Mouse (Mus musculus): ENCODE data around the gene Chrna5.

DNA sequence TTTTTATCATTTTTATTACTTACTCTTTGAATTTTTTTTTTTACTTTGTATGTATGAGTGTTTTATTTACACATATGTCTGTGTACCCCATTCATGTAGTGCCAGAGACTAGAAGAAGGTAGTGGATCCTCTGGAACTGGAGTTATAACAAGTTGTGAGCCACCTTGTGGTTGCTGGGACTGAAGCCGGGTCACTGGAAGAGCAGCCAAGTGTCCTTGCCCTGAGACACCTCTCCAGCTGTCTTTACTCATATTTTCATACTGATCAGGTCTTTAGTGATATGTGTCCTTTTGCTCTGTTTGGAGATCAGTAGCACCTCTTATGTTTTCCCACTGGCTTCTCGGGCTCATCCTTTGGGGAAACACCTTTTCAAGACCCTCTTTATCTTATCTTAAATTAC lies 36.2 kb upstream of the Chrna5 start:
- TF ChIP-seq CTCF (IDR thresholded peaks at IDR 0.05; ENCODE audit: extremely low read depth, insufficient read depth, low read length) (no peak), POLR2A (IDR thresholded peaks at IDR 0.05; ENCODE audit: extremely low read depth, insufficient read depth, low read length) (no peak)

Data from cortical plate, adult 2 months (tissue).